Mouse (Mus musculus) heart, postnatal 14 days (tissue): ENCODE data around the gene 1700020N01Rik. TPM values are rescaled to one million over a fixed set of nuclear protein-coding genes. Genes with fewer than 3 reads are reported as not detected.
A peak's percentile ranks its signal among the peaks of the same experiment; 100 is the strongest.

Experiments
- DNase-seq, 2 experiments: peaks; one replicate each; pipeline ENCODE4 v3.0.0; 2021 to 2022
- intact Hi-C: fragments of 180-260 bp; cut with DNase I; formaldehyde crosslinking; loops from one replicate; pipeline ENCODE4 v1.15.1; 2025
- long read RNA-seq, 2 experiments: library from polyadenylated mRNA; stranded (forward); transcript quantifications; one replicate each; pipeline ENCODE4 v2.0.0; 2021
- total RNA-seq, 2 experiments: library from RNA; stranded (reverse); gene quantifications; 2 replicates each; pipeline ENCODE4 v1.2.3; 2021

Gene 1700020N01Rik
- total RNA-seq = not detected
- long read RNA-seq, experiment 1 = 0 reads
- long read RNA-seq, experiment 2 = 0 reads

GRCm38 (mm10) chr10:21592896-21593380 is at the start of gene 1700020N01Rik:
1700020N01Rik (plus strand) TSS chr10:21593145.
- no peak for DNase-seq
- intact Hi-C loops = loop anchor here (10.0 kb wide), 1 partner anchor 208 kb away; no protein-coding TSS in a partner anchor

DNA sequence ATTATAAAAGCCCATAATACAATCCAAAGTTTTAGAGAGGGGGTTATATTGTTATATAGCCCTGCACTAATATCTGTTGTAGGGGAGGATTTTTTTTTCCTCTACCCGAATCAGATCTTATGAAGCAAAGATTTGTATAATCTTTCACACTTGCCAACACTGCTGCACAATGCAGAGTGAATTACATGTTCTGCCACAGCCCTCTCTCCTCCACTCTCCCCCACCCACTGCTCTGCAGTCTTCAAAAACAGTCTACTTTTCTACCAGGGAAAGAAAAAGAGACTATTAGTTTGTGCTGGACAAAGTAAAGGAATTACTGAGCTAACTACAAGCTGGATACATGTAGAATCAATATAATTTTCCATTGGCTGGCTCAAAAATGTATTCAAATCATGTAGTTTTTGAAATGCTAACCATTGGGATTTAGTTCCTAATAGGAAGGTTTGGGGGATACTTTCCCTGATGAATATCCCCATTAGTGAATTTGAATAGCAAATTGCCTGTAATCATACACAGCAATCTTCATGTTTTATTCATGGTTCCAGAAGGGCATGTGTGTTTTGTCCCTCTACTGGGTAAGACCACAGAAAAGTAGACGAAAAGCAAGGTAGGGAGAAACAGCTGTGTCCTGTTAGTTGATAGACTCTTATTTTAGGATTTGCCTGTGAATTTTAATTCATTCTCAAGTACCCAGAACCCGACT is 49.2 kb upstream of the 1700020N01Rik start:
- intact Hi-C loops = loop anchor here (5.0 kb wide), 1 partner anchor 134 kb away; no protein-coding TSS in a partner anchor
- DNase-seq = no peak

GRCm38 (mm10) chr10:21544721-21545120 is 48.2 kb upstream of the 1700020N01Rik start:
- no peak for DNase-seq
- intact Hi-C loops = loop anchor here (5.0 kb wide), 2 partner anchors 133 to 448 kb away; no protein-coding TSS in a partner anchor

- intact Hi-C loops = loop anchor here (5.0 kb wide), 1 partner anchor 447 kb away; no protein-coding TSS in a partner anchor
These were observed 47.5 kb upstream of the 1700020N01Rik start for GRCm38 (mm10) chr10:21545446-21545845.

DNA sequence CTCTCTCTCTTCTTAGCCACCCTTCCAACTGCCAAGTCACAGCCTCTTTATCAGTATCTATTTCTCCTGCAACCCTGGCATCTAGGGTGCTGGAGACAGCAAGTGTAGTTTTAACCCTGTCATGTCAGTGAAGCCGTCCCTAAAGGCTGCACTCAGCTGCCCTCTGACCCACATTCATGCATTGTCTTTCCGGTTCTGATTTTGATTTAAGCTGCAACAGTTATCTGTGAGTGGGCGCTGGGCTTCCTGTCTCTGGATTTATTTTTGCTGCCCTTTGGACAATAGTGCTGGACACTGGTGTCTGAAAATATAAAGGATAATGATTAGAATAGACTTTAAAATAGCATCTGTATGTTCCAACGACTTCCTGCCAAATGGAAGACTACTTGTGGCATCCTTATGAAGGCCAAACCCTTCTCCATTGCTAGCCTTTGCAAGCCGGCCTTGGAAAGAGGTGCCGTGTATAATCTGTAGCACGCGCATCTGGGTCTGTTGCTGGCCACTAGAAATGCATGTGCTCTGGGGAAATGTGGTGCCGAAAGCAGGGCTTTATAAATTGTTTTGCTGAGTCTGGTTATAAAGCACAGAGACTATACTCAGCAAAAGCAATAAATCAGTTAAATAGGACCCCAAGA is 44.0 kb upstream of the 1700020N01Rik start:
- no peak for DNase-seq
- intact Hi-C loops = loop anchor here (5.0 kb wide), 1 partner anchor 443 kb away; no protein-coding TSS in a partner anchor

More at GRCm38 (mm10) chr10:21545446-21545845, 47.5 kb upstream of the 1700020N01Rik start:
- DNase-seq = peak; percentile 26

DNA sequence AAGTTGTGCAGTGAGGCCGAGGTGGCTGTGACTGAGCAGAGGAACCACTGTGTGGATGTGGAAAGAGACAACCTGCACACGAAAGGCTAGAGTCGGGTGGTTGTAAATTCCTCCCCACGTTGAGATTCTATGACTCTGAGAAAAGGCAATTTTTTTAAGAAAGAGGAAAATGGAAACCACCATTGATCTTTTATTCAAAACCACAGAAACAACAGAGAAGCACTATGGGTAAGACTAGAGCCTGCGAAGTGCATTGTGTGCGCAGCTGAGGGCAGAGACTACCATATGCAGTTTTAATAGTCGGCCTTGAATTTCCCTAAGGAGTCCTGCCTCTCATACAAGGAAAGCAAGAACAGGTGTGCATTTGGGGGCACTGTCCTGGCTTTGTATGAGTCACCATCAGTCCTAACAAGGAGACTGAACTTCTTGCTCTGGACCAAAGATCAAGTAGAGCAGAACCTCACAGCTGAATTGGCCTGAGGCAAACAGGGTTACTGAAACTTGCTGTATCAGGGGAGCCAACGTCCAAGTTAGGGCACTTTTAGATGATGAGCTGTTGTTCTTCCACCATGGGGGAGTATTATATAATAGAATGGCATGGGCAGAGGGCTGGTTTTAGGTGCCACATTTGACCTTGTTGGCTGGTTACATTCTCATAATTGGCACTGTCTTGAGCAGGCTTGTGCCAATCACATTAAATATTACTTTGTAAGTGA is 39.8 kb upstream of the 1700020N01Rik start:
- intact Hi-C loops = no loop called here
- DNase-seq = no peak

DNA sequence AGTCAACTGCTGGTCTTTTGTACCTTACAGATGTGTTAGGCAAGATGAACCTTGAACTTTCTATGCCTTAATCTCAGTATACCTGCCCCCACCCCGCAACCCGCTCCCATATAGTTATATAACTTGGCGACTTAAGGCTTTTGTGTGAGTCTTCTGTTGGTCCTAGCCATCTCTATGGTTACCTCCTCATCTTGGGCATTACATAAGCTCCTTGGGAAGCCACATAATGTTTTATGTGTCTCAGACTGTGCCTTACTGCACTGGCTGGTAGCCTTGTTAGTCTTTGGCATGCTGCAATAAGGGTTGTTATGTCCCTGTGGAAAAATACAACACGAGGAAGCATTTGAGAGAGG is 39.3 kb upstream of the 1700020N01Rik start:
- intact Hi-C loops = no loop called here
- no peak for DNase-seq

GRCm38 (mm10) chr10:21554896-21555580 is 37.9 kb upstream of the 1700020N01Rik start:
- intact Hi-C loops = no loop called here
- no peak for DNase-seq

DNA sequence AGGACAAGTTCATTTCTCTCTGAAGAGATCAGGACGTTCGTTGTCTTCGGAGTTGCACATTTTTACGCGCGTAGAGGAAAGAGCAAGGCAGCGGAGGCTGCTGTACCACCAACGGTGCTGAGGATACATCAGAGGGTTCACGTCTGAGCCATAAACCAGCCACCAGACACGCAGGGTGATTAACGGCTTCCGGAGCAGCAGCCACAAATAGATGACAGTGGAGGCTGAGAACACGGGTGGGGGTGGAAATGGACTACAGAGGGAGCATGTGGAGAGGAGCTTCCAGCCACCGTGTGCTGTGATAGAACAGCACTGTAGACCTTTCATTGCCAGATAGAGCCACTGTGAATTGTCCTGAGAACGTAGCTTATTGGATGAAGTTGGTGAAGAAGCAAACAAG is 33.2 kb upstream of the 1700020N01Rik start:
- intact Hi-C loops = no loop called here
- DNase-seq = no peak

DNA sequence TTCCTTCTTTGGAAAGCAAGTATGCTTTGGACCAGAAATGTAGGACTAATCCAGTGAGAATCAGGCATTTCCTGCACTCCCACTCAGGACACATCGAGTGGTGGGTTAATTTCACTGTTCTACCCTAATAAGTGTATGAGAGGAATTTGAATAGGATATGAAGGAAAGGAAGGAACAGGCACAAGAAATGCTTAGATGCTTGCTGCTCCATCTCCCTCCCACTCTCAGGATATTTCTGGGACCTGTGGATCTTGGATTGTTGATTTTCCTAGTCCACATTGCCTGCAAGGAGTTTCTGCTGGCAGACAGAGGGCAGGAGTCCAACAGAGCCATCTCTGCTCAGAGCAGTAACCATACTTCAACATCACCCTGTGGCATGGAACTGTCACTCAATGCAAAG is 31.8 kb upstream of the 1700020N01Rik start:
- intact Hi-C loops = no loop called here
- no peak for DNase-seq

- intact Hi-C loops = no loop called here
- DNase-seq = no peak
These were observed 29.5 kb upstream of the 1700020N01Rik start for GRCm38 (mm10) chr10:21563446-21563845.

DNA sequence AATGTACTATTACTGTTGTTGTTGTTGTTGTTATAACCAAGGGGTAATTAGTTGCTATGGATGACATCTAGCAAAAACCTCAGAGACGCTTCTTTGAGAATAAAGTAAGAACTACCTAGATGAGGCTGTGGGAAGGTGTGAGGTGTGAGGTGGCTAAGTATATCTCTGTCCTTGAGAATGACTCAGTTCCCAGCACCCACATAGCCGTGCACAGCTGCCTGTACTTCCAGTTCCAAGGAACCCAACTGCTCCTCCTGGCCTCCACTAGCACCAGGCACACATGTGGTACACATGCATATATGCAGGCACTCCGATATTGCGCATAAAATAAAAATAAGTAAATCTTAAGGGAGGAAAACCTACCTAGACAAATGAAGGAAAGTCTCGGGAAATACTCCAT is 28.8 kb upstream of the 1700020N01Rik start:
- intact Hi-C loops = no loop called here
- no peak for DNase-seq

DNA sequence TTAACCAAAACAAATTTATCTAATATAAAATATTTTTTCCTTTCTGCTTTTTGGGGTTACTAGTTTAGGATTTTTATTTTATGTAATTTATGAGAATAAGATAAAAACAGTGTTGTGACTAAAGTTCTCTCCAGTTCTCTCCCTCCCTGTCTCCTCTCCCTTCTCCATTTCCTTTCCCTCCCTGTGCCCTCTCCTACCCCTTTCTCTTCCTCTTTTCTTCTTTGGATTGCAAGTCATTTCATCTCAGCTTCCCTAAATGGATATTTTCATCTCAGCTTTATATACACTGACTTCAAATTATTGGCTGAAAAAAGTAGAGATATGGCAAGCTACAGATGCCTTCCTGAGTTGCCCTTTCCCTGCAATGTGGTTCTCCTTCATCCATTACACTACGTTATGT is 26.9 kb upstream of the 1700020N01Rik start:
- intact Hi-C loops = no loop called here
- no peak for DNase-seq

DNA sequence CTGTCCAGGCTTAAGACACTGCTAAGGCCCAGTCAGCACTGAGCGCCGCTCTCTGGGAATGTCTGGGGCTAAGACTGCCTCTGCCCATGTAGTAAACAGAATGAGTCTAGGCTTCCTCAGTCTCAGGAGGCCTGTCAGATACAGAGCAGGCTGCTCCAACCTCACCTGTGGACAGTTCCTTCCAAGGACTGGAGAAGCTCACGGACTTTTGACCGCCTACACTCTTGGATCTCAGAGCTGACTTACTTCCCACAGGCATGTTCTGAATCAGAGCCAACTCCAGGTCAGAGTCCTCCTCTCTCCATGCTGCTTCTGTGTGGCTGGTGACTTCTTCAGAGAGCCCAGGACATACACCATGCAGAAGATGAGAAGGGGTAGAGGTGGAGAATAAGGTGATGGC is 21.3 kb upstream of the 1700020N01Rik start:
- DNase-seq = no peak
- intact Hi-C loops = no loop called here

DNA sequence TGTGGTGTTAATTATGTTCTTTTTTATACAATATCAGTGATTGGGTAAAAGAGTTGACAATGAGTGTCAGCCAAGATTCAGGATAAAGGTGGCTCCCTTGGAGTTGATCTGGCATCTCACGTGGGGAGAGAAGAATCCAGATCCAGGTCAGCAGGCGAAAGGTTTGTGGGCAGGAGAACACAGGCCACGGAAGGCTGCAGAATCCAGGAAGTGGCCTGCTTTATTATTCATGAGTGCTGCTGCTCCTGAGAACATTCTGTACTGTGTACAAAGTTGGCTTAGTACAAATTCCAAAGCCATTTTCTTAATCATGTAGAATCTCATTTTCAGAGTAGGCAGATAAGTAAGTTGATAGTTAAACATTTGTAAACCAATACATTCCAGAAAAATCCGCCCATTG is 19.2 kb upstream of the 1700020N01Rik start:
- no peak for DNase-seq
- intact Hi-C loops = no loop called here

- intact Hi-C loops = no loop called here
- DNase-seq = no peak
These were observed 17.1 kb upstream of the 1700020N01Rik start for GRCm38 (mm10) chr10:21575806-21576378.

GRCm38 (mm10) chr10:21577798-21578197 is 15.1 kb upstream of the 1700020N01Rik start:
- intact Hi-C loops = no loop called here
- peak in 1 of 2 experiments; percentile 25 for DNase-seq

- DNase-seq = no peak
- intact Hi-C loops = no loop called here
These were observed 11.4 kb upstream of the 1700020N01Rik start for GRCm38 (mm10) chr10:21581546-21581945.

GRCm38 (mm10) chr10:21587041-21587440 is 5.9 kb upstream of the 1700020N01Rik start:
- intact Hi-C loops = no loop called here
- DNase-seq = no peak
